Mouse (Mus musculus) hindbrain, embryonic 14.5 days (tissue): Measurements from ENCODE around the gene Msl1. TPM values are rescaled to one million over a fixed set of nuclear protein-coding genes. Genes with fewer than 3 reads are reported as not detected.
A peak's percentile ranks its signal among the peaks of the same experiment; 100 is the strongest.

Experiments
- ATAC-seq: fragments of 200-750 bp; cut with Nextera tagmentation; 2 replicates; pipeline ENCODE4 v1.8.0; 2017; ENCODE audit warnings: moderate number of reproducible peaks, mild to moderate bottlenecking, moderate TSS enrichment, moderate library complexity; ENCODE audit not compliant: low FRiP score
- DNase-seq: peaks from one replicate; pipeline ENCODE4 v3.0.0-alpha.2; 2015; ENCODE audit warnings: low spot score
- H3K27ac ChIP-seq: fragments of 300-500 bp; sonication (generic); 2 replicates; pipeline ENCODE4 v1.5.1; 2014; ENCODE audit warnings: mild to moderate bottlenecking, moderate library complexity
- H3K27me3 ChIP-seq: fragments of 300-500 bp; sonication (generic); 2 replicates; pipeline ENCODE4 v1.6.1; 2014; ENCODE audit warnings: mild to moderate bottlenecking, low read length, mixed read lengths; ENCODE audit not compliant: control insufficient read depth, insufficient read depth
- H3K36me3 ChIP-seq: fragments of 300-500 bp; sonication (generic); replicated peaks from 2 replicates; pipeline ENCODE4 v1.6.1; 2014; ENCODE audit not compliant: control insufficient read depth, insufficient read depth
- H3K4me1 ChIP-seq: fragments of 300-500 bp; sonication (generic); replicated peaks from 2 replicates; pipeline ENCODE4 v1.6.1; 2014; ENCODE audit warnings: antibody characterized with exemption, low read length, mixed read lengths; ENCODE audit not compliant: control insufficient read depth, insufficient read depth
- H3K4me2 ChIP-seq: fragments of 300-500 bp; sonication (generic); replicated peaks from 2 replicates; pipeline ENCODE4 v1.6.1; 2014; ENCODE audit warnings: mild to moderate bottlenecking, moderate library complexity
- H3K4me3 ChIP-seq: fragments of 300-500 bp; sonication (generic); replicated peaks from 2 replicates; pipeline ENCODE4 v1.5.1; 2014; ENCODE audit warnings: mild to moderate bottlenecking, low read length
- H3K9ac ChIP-seq: fragments of 300-500 bp; sonication (generic); 2 replicates; pipeline ENCODE4 v1.6.1; 2014
- H3K9me3 ChIP-seq: fragments of 300-500 bp; sonication (generic); 2 replicates; pipeline ENCODE4 v1.6.1; 2016; ENCODE audit warnings: low read length; ENCODE audit not compliant: control insufficient read depth
- WGBS: fragments of 180-500 bp; shearing (Covaris S2); extraction: QIAGEN DNeasy Blood & Tissue Kit; methylation state at CpG from one replicate; pipeline ENCODE4 v1.1.7; 2014; 5-methylcytosine and 5-hydroxymethylcytosine counted together
- polyA plus RNA-seq: library from polyadenylated mRNA; unstranded; fragments of >200 nt; fragmentation: Nextera tagmentation; extraction: Ambion mirVana; gene quantifications from 2 replicates; pipeline ENCODE4 v1.2.1, GENCODE M21; 2014

The Msl1 gene
- polyA plus RNA-seq, 1 experiment from 2014 or later = 23.6 TPM

- DNase-seq (no peak), ATAC-seq (no peak)
- Histone ChIP-seq H3K9ac (no peak overlapping the region), H3K4me2 (no peak overlapping the region), H3K4me3 (no peak overlapping the region), H3K27ac (no peak overlapping the region), H3K9me3 (no peaks in the 10 kb centered on the region), H3K36me3 (no peaks in the 10 kb centered on the region), H3K27me3 (no peaks in the 10 kb centered on the region), H3K4me1 (peaks cover 46% of the 10 kb centered on the region)
- 75% methylated on average over 4 of the region's 4 CpGs for WGBS
These were observed 11.2 kb upstream of the Msl1 start for GRCm38 (mm10) chr11:98784139-98784538.

DNA sequence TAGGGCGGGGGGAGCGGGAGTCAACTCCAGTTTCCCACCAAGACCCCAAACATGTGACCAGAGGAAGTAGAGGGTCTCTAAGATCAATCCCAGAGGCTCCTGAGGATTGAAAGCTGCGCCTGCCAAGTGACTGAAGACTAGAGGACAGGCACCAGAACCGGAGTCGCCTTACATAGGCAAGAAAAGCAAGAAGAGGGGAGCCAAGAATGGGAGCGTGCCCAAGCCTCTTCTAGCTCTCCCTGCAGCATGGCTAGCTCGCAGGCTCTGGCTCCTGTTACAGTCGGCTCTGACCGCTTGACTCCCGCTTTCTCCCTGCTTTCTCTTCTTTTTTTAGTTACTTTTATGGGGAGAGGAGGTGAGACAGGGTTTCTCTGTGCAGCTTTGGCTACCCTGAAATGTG, 10.1 kb upstream of the Msl1 start:
- H3K9me3 ChIP-seq = no peaks in the 10 kb centered on the region
- no peak for DNase-seq
- H3K4me3 ChIP-seq = no peak overlapping the region
- WGBS = 71% methylated on average over 10 of the region's 10 CpGs
- no peaks in the 10 kb centered on the region for H3K36me3 ChIP-seq
- peak overlapping the region; percentile 79 for H3K27ac ChIP-seq
- no peak for ATAC-seq
- no peak overlapping the region for H3K4me2 ChIP-seq
- H3K27me3 ChIP-seq = no peaks in the 10 kb centered on the region
- H3K9ac ChIP-seq = 0 out of 2 replicates have a peak overlapping the region, but pooled peaks have one; percentile 10
- peaks cover 52% of the 10 kb centered on the region for H3K4me1 ChIP-seq

- Histone ChIP-seq H3K36me3 (no peaks in the 10 kb centered on the region), H3K9ac (peak overlapping the region; percentile 10; the same call in 1 of the 2 replicates), H3K4me3 (0 out of 2 replicates have a peak overlapping the region, but pooled peaks have one; percentile 3), H3K9me3 (no peaks in the 10 kb centered on the region), H3K27ac (peak overlapping the region; percentile 79), H3K4me2 (peak overlapping the region; percentile 36), H3K27me3 (no peaks in the 10 kb centered on the region), H3K4me1 (peaks cover 52% of the 10 kb centered on the region)
- WGBS = 14% methylated on average over 12 of the region's 12 CpGs
- ATAC-seq = no peak
- DNase-seq = peak; percentile 76
These were observed 9.5 kb upstream of the Msl1 start for GRCm38 (mm10) chr11:98785772-98786281.

- Histone ChIP-seq H3K27me3 (no peaks in the 10 kb centered on the region), H3K36me3 (no peaks in the 10 kb centered on the region), H3K4me2 (peak overlapping the region; percentile 36), H3K9me3 (no peaks in the 10 kb centered on the region), H3K27ac (peak overlapping the region; percentile 79), H3K9ac (peak overlapping the region; percentile 10; the same call in 1 of the 2 replicates), H3K4me3 (no peak overlapping the region), H3K4me1 (peaks cover 50% of the 10 kb centered on the region)
- 2% methylated on average over 15 of the region's 15 CpGs for WGBS
- peak; percentile 47 for ATAC-seq
- DNase-seq = peak; percentile 93
These were observed 8.7 kb upstream of the Msl1 start for GRCm38 (mm10) chr11:98786359-98787214.

DNA sequence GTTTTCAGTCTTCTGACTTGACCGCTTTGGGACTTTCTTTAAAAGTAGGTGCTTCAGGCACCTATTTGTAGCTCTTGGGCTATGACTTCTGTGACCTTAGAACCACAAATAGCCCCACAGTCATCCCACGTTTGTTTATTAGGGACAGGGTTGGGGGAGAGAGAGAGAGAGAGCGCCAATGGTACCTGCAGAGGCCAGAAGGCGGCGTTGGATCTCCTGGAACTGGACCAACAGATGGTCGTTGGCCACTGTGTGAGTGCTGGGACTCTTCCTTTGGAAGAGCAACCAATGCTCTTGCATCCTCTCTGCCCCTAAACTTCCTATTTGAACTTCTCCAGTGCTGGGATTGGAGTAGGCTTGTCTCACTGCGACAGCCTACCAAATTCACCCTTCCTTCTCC, 8.1 kb upstream of the Msl1 start:
- no peak overlapping the region for H3K4me3 ChIP-seq
- ATAC-seq (no peak), DNase-seq (no peak)
- no peaks in the 10 kb centered on the region for H3K9me3 ChIP-seq
- 41% methylated on average over 7 of the region's 7 CpGs for WGBS
- no peaks in the 10 kb centered on the region for H3K27me3 ChIP-seq
- peaks cover 44% of the 10 kb centered on the region for H3K4me1 ChIP-seq
- no peak overlapping the region for H3K9ac ChIP-seq
- H3K27ac ChIP-seq = no peak overlapping the region
- no peaks in the 10 kb centered on the region for H3K36me3 ChIP-seq
- H3K4me2 ChIP-seq = 0 out of 2 replicates have a peak overlapping the region, but pooled peaks have one; percentile 13

DNA sequence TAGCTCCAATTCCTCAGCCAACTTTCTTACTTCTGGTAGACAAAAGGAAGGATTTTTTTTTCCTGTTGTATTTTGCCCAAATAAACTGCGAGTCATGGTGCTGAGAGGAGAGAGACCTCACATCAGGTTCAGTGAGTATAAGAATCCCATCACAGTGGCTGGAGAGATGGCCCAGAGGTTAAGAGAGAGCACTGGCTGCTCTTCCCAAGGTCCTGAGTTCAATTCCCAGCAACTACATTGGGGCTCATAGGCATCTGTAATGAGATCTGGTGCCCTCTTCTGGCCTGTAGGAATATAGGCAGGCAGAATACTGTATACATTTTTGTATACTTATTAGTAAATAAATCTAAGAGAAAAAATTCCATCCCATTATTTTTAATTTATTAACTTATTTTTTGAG, 7.6 kb upstream of the Msl1 start:
- Histone ChIP-seq H3K4me2 (no peak overlapping the region), H3K36me3 (no peaks in the 10 kb centered on the region), H3K9ac (no peak overlapping the region), H3K27ac (no peak overlapping the region), H3K4me3 (no peak overlapping the region), H3K27me3 (no peaks in the 10 kb centered on the region), H3K9me3 (no peaks in the 10 kb centered on the region), H3K4me1 (peaks cover 39% of the 10 kb centered on the region)
- 97% methylated on average over 1 of the region's 1 CpGs for WGBS
- no peak for DNase-seq
- ATAC-seq = no peak

DNA sequence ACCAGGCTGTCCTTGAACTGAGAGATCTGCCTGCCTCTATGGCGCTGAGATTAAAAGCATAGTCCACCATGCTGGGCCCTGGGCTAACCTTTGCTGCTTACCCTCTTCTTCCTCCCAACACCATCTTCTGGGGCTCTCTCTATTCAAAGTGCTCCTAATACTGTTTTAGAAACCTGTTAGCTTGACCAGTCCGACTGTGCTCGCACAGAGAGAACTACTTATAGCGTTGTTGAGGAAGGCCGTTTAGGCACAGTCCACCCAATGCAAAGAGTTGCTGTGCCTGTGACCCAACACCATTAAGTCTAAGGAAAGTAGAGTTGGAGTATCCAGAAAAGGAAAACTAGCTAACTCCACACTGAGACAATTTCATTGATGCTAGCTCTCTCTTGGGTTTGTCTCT, 7.2 kb upstream of the Msl1 start:
- Histone ChIP-seq H3K27me3 (no peaks in the 10 kb centered on the region), H3K36me3 (no peaks in the 10 kb centered on the region), H3K9me3 (no peaks in the 10 kb centered on the region), H3K4me2 (peak overlapping the region; percentile 64; the same call in 1 of the 2 replicates), H3K27ac (no peak overlapping the region), H3K9ac (no peak overlapping the region), H3K4me3 (no peak overlapping the region), H3K4me1 (peaks cover 37% of the 10 kb centered on the region)
- WGBS = 94% methylated on average over 5 of the region's 5 CpGs
- DNase-seq (no peak), ATAC-seq (no peak)

GRCm38 (mm10) chr11:98788550-98789218, 6.6 kb upstream of the Msl1 start:
- H3K27me3 ChIP-seq = no peaks in the 10 kb centered on the region
- H3K4me3 ChIP-seq = peak overlapping the region; percentile 30
- peak overlapping the region; percentile 43; the same call in 1 of the 2 replicates for H3K9ac ChIP-seq
- whole genome bisulfite sequencing = 18% methylated on average over 18 of the region's 18 CpGs
- ATAC-seq (peak; percentile 85; the same call in 1 of the 2 replicates), DNase-seq (peak; percentile 86)
- peak overlapping the region; percentile 64 for H3K4me2 ChIP-seq
- peaks cover 37% of the 10 kb centered on the region for H3K4me1 ChIP-seq
- H3K36me3 ChIP-seq = no peaks in the 10 kb centered on the region
- H3K9me3 ChIP-seq = no peaks in the 10 kb centered on the region
- peak overlapping the region; percentile 57; the same call in 1 of the 2 replicates for H3K27ac ChIP-seq

- H3K4me1 ChIP-seq = peaks cover 41% of the 10 kb centered on the region
- no peaks in the 10 kb centered on the region for H3K36me3 ChIP-seq
- H3K9me3 ChIP-seq = no peaks in the 10 kb centered on the region
- peak overlapping the region; percentile 30 for H3K4me3 ChIP-seq
- H3K27ac ChIP-seq = no peak overlapping the region
- WGBS = 1% methylated on average over 25 of the region's 25 CpGs
- ATAC-seq (peak; percentile 32; the same call in 1 of the 2 replicates), DNase-seq (no peak)
- H3K27me3 ChIP-seq = no peaks in the 10 kb centered on the region
- H3K4me2 ChIP-seq = peak overlapping the region; percentile 64
- H3K9ac ChIP-seq = peak overlapping the region; percentile 43
These were observed 6.0 kb upstream of the Msl1 start for GRCm38 (mm10) chr11:98789219-98789807.
